Mouse (Mus musculus): ENCODE data around the gene Usp40. TPM values are rescaled to one million over a fixed set of nuclear protein-coding genes. Genes with fewer than 3 reads are reported as not detected.

Gene Usp40
- total RNA-seq, 1 experiment from 2014 or later = 25.5 TPM

Small RNAs within 50 kb of the gene (microRNA-seq; reads per million reads assigned to microRNA genes)
- 0 reads per million in 2 experiments for gene Gm25198

Other genes with a start within 250 kb of the Usp40 start
- 1.7 and 2.2 TPM in 2 replicates for gene Sag, start 204.9 kb downstream of the Usp40 start, total RNA-seq (2021)
- 81.6 and 129 TPM in 2 replicates for gene Dgkd, start 155.3 kb downstream of the Usp40 start, total RNA-seq (2021)
- gene Ugt1a10, start 46.8 kb upstream of the Usp40 start, total RNA-seq (2021) = 1.4 TPM in 1 of 2 replicates, not detected in the other
- gene Ugt1a9, start 62.2 kb upstream of the Usp40 start, total RNA-seq (2021) = 0.30 and 5.9 TPM in 2 replicates
- gene Ugt1a8, start 79.3 kb upstream of the Usp40 start, total RNA-seq (2021) = not detected in 2 replicates
- 1.9 and 2.6 TPM in 2 replicates for gene Ugt1a7c, start 86.5 kb upstream of the Usp40 start, total RNA-seq (2021)
- gene Ugt1a6b, start 94.7 kb upstream of the Usp40 start, total RNA-seq (2021) = 5.3 and 11.5 TPM in 2 replicates
- 10.5 and 12.8 TPM in 2 replicates for gene Ugt1a6a, start 126.3 kb upstream of the Usp40 start, total RNA-seq (2021)
- gene Ugt1a5, start 157.5 kb upstream of the Usp40 start, total RNA-seq (2021) = 0.37 and 0.41 TPM in 2 replicates
- gene Ugt1a2, start 192.1 kb upstream of the Usp40 start, total RNA-seq (2021) = 0.22 and 0.26 TPM in 2 replicates
- 2.6 and 2.8 TPM in 2 replicates for gene Dnajb3, start 197.2 kb upstream of the Usp40 start, total RNA-seq (2021)
- gene Ugt1a1, start 203.4 kb upstream of the Usp40 start, total RNA-seq (2021) = 11.5 and 47.2 TPM in 2 replicates
- gene Mroh2a, start 218.4 kb upstream of the Usp40 start, total RNA-seq (2021) = 0.04 and 0.26 TPM in 2 replicates